Mouse (Mus musculus): ENCODE measurements at regions not wholly inside any gene's neighbourhood (a gene's known extent, or its start where the extent isn't known, plus 50 kb on each side); places are given as distances from the start of the nearest gene placed in this dataset.

- peak; percentile 34 to 57 for DNase-seq (ENCODE audit: low spot score in 2 of 2)
Observed at GRCm38 (mm10) chr14:118318524-118318923, 51.8 kb downstream of the Gm9376 start.

GRCm38 (mm10) chr14:118320101-118320500, 53.3 kb downstream of the Gm9376 start:
- DNase-seq (ENCODE audit: low spot score in 2 of 2) = peak; percentile 46
- intact Hi-C loops (cut with DNase I) = no loop called here

More at GRCm38 (mm10) chr14:118318524-118318923, 51.8 kb downstream of the Gm9376 start:
- intact Hi-C loops (cut with DNase I) = no loop called here

- DNase-seq (ENCODE audit: low spot score in 2 of 2) = peak in 1 of 2 experiments; percentile 34
- intact Hi-C loops (cut with DNase I) = no loop called here
Observed at GRCm38 (mm10) chr14:118321083-118321482, 54.3 kb downstream of the Gm9376 start.

- intact Hi-C loops (cut with DNase I) = no loop called here
- no peak for DNase-seq (ENCODE audit: low spot score in 2 of 2)
Observed at GRCm38 (mm10) chr14:118322003-118322821, 55.5 kb downstream of the Gm9376 start.

- intact Hi-C loops (cut with DNase I) = no loop called here
- no peak for DNase-seq (ENCODE audit: low spot score in 2 of 2)
Observed at GRCm38 (mm10) chr14:118322865-118323264, 56.1 kb downstream of the Gm9376 start.

GRCm38 (mm10) chr14:118338071-118338470, 71.3 kb downstream of the Gm9376 start:
- intact Hi-C loops (cut with DNase I) = no loop called here
- DNase-seq (ENCODE audit: low spot score in 2 of 2) = no peak

- no peak for DNase-seq (ENCODE audit: low spot score in 2 of 2)
- intact Hi-C loops (cut with DNase I) = no loop called here
Observed at GRCm38 (mm10) chr14:118362931-118363330, 96.2 kb downstream of the Gm9376 start.

GRCm38 (mm10) chr14:118363391-118363821, 96.6 kb downstream of the Gm9376 start:
- intact Hi-C loops (cut with DNase I) = no loop called here
- no peak for DNase-seq (ENCODE audit: low spot score in 2 of 2)

- intact Hi-C loops (cut with DNase I) = no loop called here
- no peak for DNase-seq (ENCODE audit: low spot score in 2 of 2)
Observed at GRCm38 (mm10) chr14:118366522-118366921, 99.8 kb downstream of the Gm9376 start.

- peak in 1 of 2 experiments; percentile 25 for DNase-seq (ENCODE audit: low spot score in 2 of 2)
- intact Hi-C loops (cut with DNase I) = no loop called here
Observed at GRCm38 (mm10) chr14:118368619-118369431, 102.1 kb downstream of the Gm9376 start.

GRCm38 (mm10) chr14:118371336-118371735, 104.6 kb downstream of the Gm9376 start:
- no peak for DNase-seq (ENCODE audit: low spot score in 2 of 2)
- intact Hi-C loops (cut with DNase I) = no loop called here

GRCm38 (mm10) chr14:118374819-118375520, 108.2 kb downstream of the Gm9376 start:
- no peak for DNase-seq (ENCODE audit: low spot score in 2 of 2)
- intact Hi-C loops (cut with DNase I) = no loop called here

GRCm38 (mm10) chr14:118375641-118376040, 108.9 kb downstream of the Gm9376 start:
- intact Hi-C loops (cut with DNase I) = no loop called here
- no peak for DNase-seq (ENCODE audit: low spot score in 2 of 2)

GRCm38 (mm10) chr14:118379624-118380023, 112.9 kb downstream of the Gm9376 start:
- no peak for DNase-seq (ENCODE audit: low spot score in 2 of 2)
- intact Hi-C loops (cut with DNase I) = no loop called here

- intact Hi-C loops (cut with DNase I) = no loop called here
- no peak for DNase-seq (ENCODE audit: low spot score in 2 of 2)
Observed at GRCm38 (mm10) chr14:118385529-118385932, 118.8 kb downstream of the Gm9376 start.

GRCm38 (mm10) chr14:118388061-118388460, 121.3 kb downstream of the Gm9376 start:
- intact Hi-C loops (cut with DNase I) = no loop called here
- no peak for DNase-seq (ENCODE audit: low spot score in 2 of 2)

- no peak for DNase-seq (ENCODE audit: low spot score in 2 of 2)
- intact Hi-C loops (cut with DNase I) = no loop called here
Observed at GRCm38 (mm10) chr14:118390790-118391189, 124.0 kb downstream of the Gm9376 start.

GRCm38 (mm10) chr14:118391561-118391960, 124.8 kb downstream of the Gm9376 start:
- intact Hi-C loops (cut with DNase I) = no loop called here
- DNase-seq (ENCODE audit: low spot score in 2 of 2) = no peak

- DNase-seq (ENCODE audit: low spot score in 2 of 2) = no peak
- intact Hi-C loops (cut with DNase I) = no loop called here
Observed at GRCm38 (mm10) chr14:118393676-118394075, 126.9 kb downstream of the Gm9376 start.

GRCm38 (mm10) chr14:118414275-118414674, 147.5 kb downstream of the Gm9376 start:
- no peak for DNase-seq (ENCODE audit: low spot score in 2 of 2)
- intact Hi-C loops (cut with DNase I) = no loop called here

Measured in left cerebral cortex, postnatal 14 days (tissue).